Mouse (Mus musculus): ENCODE measurements at regions not wholly inside any gene's neighbourhood (a gene's known extent, or its start where the extent isn't known, plus 50 kb on each side); places are given as distances from the start of the nearest gene placed in this dataset.

DNA sequence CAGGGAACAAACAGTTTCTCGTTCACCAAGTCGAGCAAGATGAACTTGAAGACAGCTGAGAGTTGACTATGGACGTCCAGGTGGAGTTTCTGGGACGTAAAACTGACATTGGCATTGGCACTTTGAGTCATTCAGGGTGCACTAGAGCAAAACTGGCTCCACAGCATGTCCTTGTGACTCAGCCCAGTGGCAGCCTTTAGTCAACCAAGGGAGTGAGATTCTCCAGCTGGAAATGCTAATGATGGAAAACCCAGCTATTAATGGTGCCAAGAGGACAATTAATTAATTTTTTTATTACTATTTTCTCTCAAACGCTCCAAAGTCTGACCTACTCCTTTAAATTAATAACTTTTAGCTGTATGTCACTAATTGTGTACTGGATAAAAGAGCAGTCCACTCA is 195.0 kb upstream of the Prdm1 start:
- TF ChIP-seq HCFC1 (IDR thresholded peaks at IDR 0.05; ENCODE audit: low read depth, low read length) (no peak), EP300 (IDR thresholded peaks at IDR 0.05; ENCODE audit: low read length) (no peak), TCF12 (IDR thresholded peaks at IDR 0.05; ENCODE audit: low read depth, low read length) (no peak), MAZ (IDR thresholded peaks at IDR 0.05; ENCODE audit: low read depth, low read length) (no peak), KAT2A (IDR thresholded peaks at IDR 0.05; ENCODE audit: insufficient replicate concordance, low read length) (no peak), CHD2 (IDR thresholded peaks at IDR 0.05; ENCODE audit: low read length) (no peak)

Data from CH12.LX (cell line).